Mouse (Mus musculus): ENCODE data around the gene Bdh1.

GRCm38 (mm10) chr16:31423368-31423767 is 1.3 kb downstream of the Bdh1 start:
- no peak for TF ChIP-seq CTCF (conservative IDR thresholded peaks at IDR 0.05; ENCODE audit: insufficient read depth, insufficient read length, low read depth, low read length)
- no peak for TF ChIP-seq POLR2A (IDR thresholded peaks at IDR 0.05; ENCODE audit: low read depth, low read length)

Measured in kidney, adult 2 months (tissue).